Mouse (Mus musculus): Measurements from ENCODE around the gene Apoa2. TPM values are rescaled to one million over a fixed set of nuclear protein-coding genes. Genes with fewer than 3 reads are reported as not detected.

The Apoa2 gene
- polyA plus RNA-seq, 1 experiment from 2014 or later, result 6,641 TPM

Other genes with a start within 250 kb of the Apoa2 start
- 4.8 and 5.7 TPM in 2 replicates for gene Fcgr2b, start 248.5 kb upstream of the Apoa2 start, polyA plus RNA-seq (2015; fragmentation: Nextera tagmentation; extraction: Ambion mirVana)
- 3.9 and 4.2 TPM in 2 replicates for gene Fcgr4, start 206.1 kb upstream of the Apoa2 start, polyA plus RNA-seq (2015; fragmentation: Nextera tagmentation; extraction: Ambion mirVana)
- 27.2 and 28.0 TPM in 2 replicates for gene Fcgr3, start 160.1 kb upstream of the Apoa2 start, polyA plus RNA-seq (2015; fragmentation: Nextera tagmentation; extraction: Ambion mirVana)
- 1.7 and 2.6 TPM in 2 replicates for gene Cfap126, start 111.1 kb upstream of the Apoa2 start, polyA plus RNA-seq (2015; fragmentation: Nextera tagmentation; extraction: Ambion mirVana)
- gene Sdhc, start 74.5 kb upstream of the Apoa2 start, polyA plus RNA-seq (2015; fragmentation: Nextera tagmentation; extraction: Ambion mirVana), result 149 and 158 TPM in 2 replicates
- not detected in 2 replicates for gene Mpz, start 74.3 kb upstream of the Apoa2 start, polyA plus RNA-seq (2015; fragmentation: Nextera tagmentation; extraction: Ambion mirVana)
- gene Pcp4l1, start 28.8 kb upstream of the Apoa2 start, polyA plus RNA-seq (2015; fragmentation: Nextera tagmentation; extraction: Ambion mirVana), result 1.7 and 2.1 TPM in 2 replicates
- 1.1 and 1.5 TPM in 2 replicates for gene Nr1i3, start 11.1 kb upstream of the Apoa2 start, polyA plus RNA-seq (2015; fragmentation: Nextera tagmentation; extraction: Ambion mirVana)
- gene Tomm40l, start 2.5 kb upstream of the Apoa2 start, polyA plus RNA-seq (2015; fragmentation: Nextera tagmentation; extraction: Ambion mirVana), result 15.8 and 16.2 TPM in 2 replicates
- 115 and 118 TPM in 2 replicates for gene Fcer1g, start 9.3 kb downstream of the Apoa2 start, polyA plus RNA-seq (2015; fragmentation: Nextera tagmentation; extraction: Ambion mirVana)
- gene Adamts4, start 25.4 kb downstream of the Apoa2 start, polyA plus RNA-seq (2015; fragmentation: Nextera tagmentation; extraction: Ambion mirVana), result 0.58 and 0.60 TPM in 2 replicates
- 137 and 144 TPM in 2 replicates for gene Ndufs2, start 26.3 kb downstream of the Apoa2 start, polyA plus RNA-seq (2015; fragmentation: Nextera tagmentation; extraction: Ambion mirVana)
- gene B4galt3, start 45.3 kb downstream of the Apoa2 start, polyA plus RNA-seq (2015; fragmentation: Nextera tagmentation; extraction: Ambion mirVana), result 21.9 and 23.5 TPM in 2 replicates
- 214 and 226 TPM in 2 replicates for gene Ppox, start 56.1 kb downstream of the Apoa2 start, polyA plus RNA-seq (2015; fragmentation: Nextera tagmentation; extraction: Ambion mirVana)
- gene Usp21, start 62.9 kb downstream of the Apoa2 start, polyA plus RNA-seq (2015; fragmentation: Nextera tagmentation; extraction: Ambion mirVana), result 24.9 and 28.5 TPM in 2 replicates
- gene Ufc1, start 70.0 kb downstream of the Apoa2 start, polyA plus RNA-seq (2015; fragmentation: Nextera tagmentation; extraction: Ambion mirVana), result 40.6 and 41.4 TPM in 2 replicates
- gene Dedd, start 104.1 kb downstream of the Apoa2 start, polyA plus RNA-seq (2015; fragmentation: Nextera tagmentation; extraction: Ambion mirVana), result 18.6 and 20.1 TPM in 2 replicates
- 33.1 and 39.1 TPM in 2 replicates for gene Nit1, start 120.6 kb downstream of the Apoa2 start, polyA plus RNA-seq (2015; fragmentation: Nextera tagmentation; extraction: Ambion mirVana)
- 32.8 and 37.5 TPM in 2 replicates for gene Pfdn2, start 120.6 kb downstream of the Apoa2 start, polyA plus RNA-seq (2015; fragmentation: Nextera tagmentation; extraction: Ambion mirVana)
- 0.21 and 0.33 TPM in 2 replicates for gene Klhdc9, start 135.7 kb downstream of the Apoa2 start, polyA plus RNA-seq (2015; fragmentation: Nextera tagmentation; extraction: Ambion mirVana)
- 0.07 and 0.18 TPM in 2 replicates for gene Nectin4, start 145.0 kb downstream of the Apoa2 start, polyA plus RNA-seq (2015; fragmentation: Nextera tagmentation; extraction: Ambion mirVana)
- gene Arhgap30, start 163.9 kb downstream of the Apoa2 start, polyA plus RNA-seq (2015; fragmentation: Nextera tagmentation; extraction: Ambion mirVana), result 5.0 and 5.3 TPM in 2 replicates
- 18.6 and 21.3 TPM in 2 replicates for gene Usf1, start 186.3 kb downstream of the Apoa2 start, polyA plus RNA-seq (2015; fragmentation: Nextera tagmentation; extraction: Ambion mirVana)
- 2.1 and 2.5 TPM in 2 replicates for gene Tstd1, start 193.8 kb downstream of the Apoa2 start, polyA plus RNA-seq (2015; fragmentation: Nextera tagmentation; extraction: Ambion mirVana)
- gene F11r, start 212.5 kb downstream of the Apoa2 start, polyA plus RNA-seq (2015; fragmentation: Nextera tagmentation; extraction: Ambion mirVana), result 29.7 and 32.8 TPM in 2 replicates